Mouse (Mus musculus) lung, adult 2 months (tissue): ENCODE measurements at regions not wholly inside any gene's neighbourhood (a gene's known extent, or its start where the extent isn't known, plus 50 kb on each side); places are given as distances from the start of the nearest gene placed in this dataset.

Experiments used
- CTCF ChIP-seq: fragments of 200-500 bp; IDR thresholded peaks from 2 replicates; pipeline ENCODE4 v1.5.1; 2011; ENCODE audit warnings: mild to moderate bottlenecking, low read length, control low read depth; ENCODE audit not compliant: insufficient read depth
- POLR2A ChIP-seq: fragments of 200-500 bp; IDR thresholded peaks from 2 replicates; pipeline ENCODE4 v1.6.1; 2011; ENCODE audit warnings: low read depth, mild to moderate bottlenecking, control low read depth, low read length, borderline replicate concordance; ENCODE audit errors: extremely low read depth

GRCm38 (mm10) chr10:56799307-56799706, 422.2 kb downstream of the Gja1 start:
- TF ChIP-seq CTCF = no peak
- TF ChIP-seq POLR2A = no peak
